Mouse (Mus musculus) stomach, embryonic 16.5 days (tissue): ENCODE measurements around the gene Arid3b. TPM values are rescaled to one million over a fixed set of nuclear protein-coding genes. Genes with fewer than 3 reads are reported as not detected.

ENCODE experiments used
- ATAC-seq: fragments of 200-750 bp; cut with Nextera tagmentation; 2 replicates; pipeline ENCODE4 v1.8.0; 2017; ENCODE audit warnings: moderate number of reproducible peaks, moderate TSS enrichment; ENCODE audit not compliant: insufficient read depth, low FRiP score
- H3K27ac ChIP-seq: fragments of 300-500 bp; sonication (generic); 2 replicates; pipeline ENCODE4 v1.5.1; 2014; ENCODE audit warnings: low read length
- H3K27me3 ChIP-seq: fragments of 300-500 bp; sonication (generic); 2 replicates; pipeline ENCODE4 v1.6.1; 2014; ENCODE audit warnings: low read length, control low read depth, mixed read lengths; ENCODE audit not compliant: control insufficient read depth, insufficient read depth
- H3K36me3 ChIP-seq: fragments of 300-500 bp; sonication (generic); 2 replicates; pipeline ENCODE4 v1.6.1; 2014; ENCODE audit warnings: low read length; ENCODE audit not compliant: control insufficient read depth, insufficient read depth
- H3K4me1 ChIP-seq: fragments of 300-500 bp; sonication (generic); 2 replicates; pipeline ENCODE4 v1.6.1; 2014; ENCODE audit warnings: low read length, control low read depth, mixed read lengths; ENCODE audit not compliant: control insufficient read depth, insufficient read depth
- H3K4me2 ChIP-seq: fragments of 300-500 bp; sonication (generic); 2 replicates; pipeline ENCODE4 v1.6.1; 2014; ENCODE audit warnings: low read depth, low read length, mixed read lengths
- H3K4me3 ChIP-seq: fragments of 300-500 bp; sonication (generic); replicated peaks from 2 replicates; pipeline ENCODE4 v1.5.1; 2014; ENCODE audit warnings: mild to moderate bottlenecking, low read length
- H3K9ac ChIP-seq: fragments of 300-500 bp; sonication (generic); 2 replicates; pipeline ENCODE4 v1.6.1; 2014; ENCODE audit warnings: low read length
- H3K9me3 ChIP-seq: fragments of 300-500 bp; sonication (generic); replicated peaks from 2 replicates; pipeline ENCODE4 v1.6.1; 2016; ENCODE audit warnings: low read length, control low read depth; ENCODE audit not compliant: control insufficient read depth
- WGBS: fragments of 180-500 bp; shearing (Covaris S2); extraction: QIAGEN DNeasy Blood & Tissue Kit; methylation state at CpG from one replicate; pipeline ENCODE4 v1.1.7; 2014; 5-methylcytosine and 5-hydroxymethylcytosine counted together
- polyA plus RNA-seq: library from polyadenylated mRNA; unstranded; fragments of >200 nt; fragmentation: Nextera tagmentation; extraction: Ambion mirVana; gene quantifications from 2 replicates; pipeline ENCODE4 v1.2.1, GENCODE M21; 2015

Gene Arid3b
- polyA plus RNA-seq, 1 experiment from 2014 or later = 4.5 TPM

DNA sequence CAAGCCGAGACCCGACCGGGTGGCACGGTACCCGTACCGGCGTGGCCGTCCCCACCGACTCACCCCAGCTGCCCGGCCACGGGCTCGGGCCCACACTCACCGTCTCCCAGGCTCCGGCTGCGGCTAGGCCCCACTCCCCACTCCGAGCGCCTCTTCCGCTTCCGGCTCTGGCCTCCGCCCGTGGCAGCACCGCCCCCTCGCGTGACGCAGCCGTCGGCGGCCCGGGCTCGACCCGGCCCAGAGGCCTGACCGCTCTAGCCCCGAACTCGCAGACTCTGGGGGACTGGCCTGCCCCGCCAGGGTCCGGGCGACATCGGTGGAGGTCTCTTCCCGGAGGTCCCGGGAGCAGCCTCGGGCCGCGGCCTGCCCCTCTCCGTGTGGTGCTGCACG, 71.6 kb downstream of the Arid3b start:
- peak overlapping the region; percentile 80 for H3K4me3 ChIP-seq
- peak overlapping the region; percentile 98 for H3K9ac ChIP-seq
- H3K4me1 ChIP-seq = peaks cover 33% of the 10 kb centered on the region
- H3K27ac ChIP-seq = peak overlapping the region; percentile 98
- H3K4me2 ChIP-seq = peak overlapping the region; percentile 97
- H3K36me3 ChIP-seq = peaks cover 4% of the 10 kb centered on the region; the same call in 1 of the 2 replicates
- no peaks in the 10 kb centered on the region for H3K27me3 ChIP-seq
- H3K9me3 ChIP-seq = no peaks in the 10 kb centered on the region
- ATAC-seq = peak; percentile 95
- WGBS = 0% methylated on average over 45 of the region's 45 CpGs

DNA sequence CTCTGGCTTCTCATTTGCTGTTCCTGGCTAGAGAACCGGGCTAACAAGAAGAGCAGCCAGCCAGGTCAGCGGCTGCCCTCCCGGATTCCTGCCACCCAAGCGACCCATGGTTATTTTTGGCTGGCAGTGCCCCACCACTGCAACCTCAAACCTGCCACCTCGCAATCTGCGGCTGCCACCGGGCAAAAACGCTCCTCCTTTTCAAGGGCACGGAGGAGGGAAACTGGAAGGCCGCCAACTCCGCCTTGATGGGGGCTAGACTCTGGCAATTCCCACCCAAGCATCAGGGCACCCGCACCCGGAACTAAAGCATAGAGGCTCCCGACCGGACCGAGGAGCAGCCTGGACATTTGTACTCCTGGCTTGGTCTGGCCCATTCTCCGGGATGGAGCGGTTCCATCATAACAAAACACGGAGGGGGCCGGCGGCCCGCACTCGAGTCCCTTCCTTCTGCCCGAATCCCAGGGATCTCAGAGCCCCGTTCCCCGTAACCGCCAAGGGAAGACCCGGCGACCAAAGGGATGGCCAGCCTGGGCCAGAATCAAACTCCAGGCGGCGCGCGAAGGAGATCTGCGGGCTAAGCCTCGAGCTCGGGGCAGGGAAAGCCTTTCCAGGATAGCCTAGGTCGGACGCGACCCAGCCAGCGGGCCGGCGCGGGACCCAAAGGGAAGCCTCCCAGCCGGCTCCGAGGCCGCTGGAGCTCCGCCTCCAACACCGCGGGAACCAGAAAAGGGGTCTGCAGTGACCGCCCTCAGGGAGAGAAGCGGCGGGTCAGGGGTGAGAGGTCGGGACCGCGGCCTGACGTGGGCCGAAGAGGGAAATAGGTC, 72.2 kb downstream of the Arid3b start:
- H3K9ac ChIP-seq = peak overlapping the region; percentile 98
- H3K27me3 ChIP-seq = no peaks in the 10 kb centered on the region
- H3K36me3 ChIP-seq = peaks cover 4% of the 10 kb centered on the region; the same call in 1 of the 2 replicates
- H3K27ac ChIP-seq = peak overlapping the region; percentile 98
- WGBS = under 1% methylated on average over 57 of the region's 57 CpGs
- H3K4me1 ChIP-seq = peaks cover 33% of the 10 kb centered on the region
- H3K4me3 ChIP-seq = peak overlapping the region; percentile 80
- peak; percentile 66 for ATAC-seq
- H3K9me3 ChIP-seq = no peaks in the 10 kb centered on the region
- H3K4me2 ChIP-seq = peak overlapping the region; percentile 97

DNA sequence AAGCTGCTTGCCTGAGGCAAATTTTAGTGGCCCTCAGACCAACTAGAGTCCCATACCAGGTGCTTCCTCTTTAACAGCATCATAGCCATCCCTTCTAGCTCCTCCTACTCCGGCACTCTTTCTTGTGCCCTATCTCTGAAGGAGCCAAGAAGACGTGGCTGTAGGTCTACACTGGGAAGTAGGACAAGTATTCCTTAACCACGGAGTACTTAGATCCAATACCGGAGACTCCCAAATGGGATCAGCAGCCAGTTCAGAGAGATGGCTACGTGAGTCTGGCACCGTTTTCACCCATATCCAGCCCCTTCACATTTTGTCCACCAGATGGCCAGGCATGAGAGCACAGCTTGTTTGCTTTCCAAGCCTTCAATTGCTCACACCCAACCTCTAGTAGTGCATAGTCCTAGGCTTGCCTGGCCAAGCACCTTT, 74.0 kb downstream of the Arid3b start:
- Histone ChIP-seq H3K27me3 (no peaks in the 10 kb centered on the region), H3K4me3 (no peak overlapping the region), H3K27ac (no peak overlapping the region), H3K9ac (peak overlapping the region; percentile 36; the same call in 1 of the 2 replicates), H3K9me3 (no peaks in the 10 kb centered on the region), H3K4me2 (peak overlapping the region; percentile 1; the same call in 1 of the 2 replicates), H3K4me1 (peaks cover 33% of the 10 kb centered on the region), H3K36me3 (peaks cover 4% of the 10 kb centered on the region; the same call in 1 of the 2 replicates)
- 46% methylated on average over 6 of the region's 6 CpGs for WGBS
- ATAC-seq = no peak

DNA sequence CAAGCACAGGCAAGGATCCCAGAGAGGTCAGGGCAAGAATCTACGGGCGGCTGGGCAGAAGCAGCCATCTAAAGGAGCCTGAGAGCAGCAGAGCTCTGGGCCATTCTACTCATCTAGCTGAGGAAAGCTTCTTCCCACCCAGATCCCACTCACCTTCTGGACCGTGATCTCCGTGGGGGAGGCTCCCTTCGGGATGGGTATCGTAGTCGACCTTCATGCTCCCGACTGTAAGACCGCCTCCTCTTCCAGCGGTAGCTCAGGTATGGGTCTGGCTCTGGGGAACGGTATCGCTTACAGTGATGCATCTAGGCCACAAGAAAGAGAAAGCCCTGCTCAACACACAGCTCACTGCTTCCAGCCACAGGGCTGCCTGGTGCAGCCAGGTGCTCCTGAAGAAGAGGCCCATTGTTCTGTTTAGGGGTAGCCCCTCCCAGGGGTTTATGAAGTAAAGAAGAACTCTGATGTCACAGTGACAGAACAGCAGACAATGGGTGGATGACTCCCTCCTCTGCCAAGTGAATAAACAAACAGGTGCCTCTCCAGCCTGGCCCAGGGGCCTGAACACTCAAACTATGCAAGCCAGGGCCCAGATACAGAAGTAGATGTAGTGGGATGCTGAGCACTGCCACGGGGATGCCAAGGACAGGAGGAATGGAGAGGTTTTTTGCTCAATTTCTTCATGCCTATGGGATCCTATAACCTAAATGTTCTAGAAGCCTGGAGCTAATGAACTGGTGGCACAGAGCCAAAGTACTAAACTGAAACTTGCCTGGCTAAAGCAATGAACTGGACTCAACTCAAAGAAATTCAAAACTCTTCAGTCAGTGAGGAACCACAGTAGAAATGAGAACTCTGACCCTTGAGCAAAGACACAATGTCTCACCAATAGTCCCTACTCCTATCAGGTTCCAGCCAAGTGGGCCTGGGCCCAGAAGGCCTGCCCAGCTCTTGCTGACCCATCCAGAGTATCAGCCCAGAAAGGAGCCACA, 74.7 kb downstream of the Arid3b start:
- Histone ChIP-seq H3K27ac (no peak overlapping the region), H3K9ac (peak overlapping the region; percentile 36; the same call in 1 of the 2 replicates), H3K4me2 (peak overlapping the region; percentile 1; the same call in 1 of the 2 replicates), H3K9me3 (no peaks in the 10 kb centered on the region), H3K36me3 (peaks cover 7% of the 10 kb centered on the region), H3K4me3 (no peak overlapping the region), H3K4me1 (peaks cover 33% of the 10 kb centered on the region), H3K27me3 (no peaks in the 10 kb centered on the region)
- 92% methylated on average over 13 of the region's 13 CpGs for WGBS
- no peak for ATAC-seq

DNA sequence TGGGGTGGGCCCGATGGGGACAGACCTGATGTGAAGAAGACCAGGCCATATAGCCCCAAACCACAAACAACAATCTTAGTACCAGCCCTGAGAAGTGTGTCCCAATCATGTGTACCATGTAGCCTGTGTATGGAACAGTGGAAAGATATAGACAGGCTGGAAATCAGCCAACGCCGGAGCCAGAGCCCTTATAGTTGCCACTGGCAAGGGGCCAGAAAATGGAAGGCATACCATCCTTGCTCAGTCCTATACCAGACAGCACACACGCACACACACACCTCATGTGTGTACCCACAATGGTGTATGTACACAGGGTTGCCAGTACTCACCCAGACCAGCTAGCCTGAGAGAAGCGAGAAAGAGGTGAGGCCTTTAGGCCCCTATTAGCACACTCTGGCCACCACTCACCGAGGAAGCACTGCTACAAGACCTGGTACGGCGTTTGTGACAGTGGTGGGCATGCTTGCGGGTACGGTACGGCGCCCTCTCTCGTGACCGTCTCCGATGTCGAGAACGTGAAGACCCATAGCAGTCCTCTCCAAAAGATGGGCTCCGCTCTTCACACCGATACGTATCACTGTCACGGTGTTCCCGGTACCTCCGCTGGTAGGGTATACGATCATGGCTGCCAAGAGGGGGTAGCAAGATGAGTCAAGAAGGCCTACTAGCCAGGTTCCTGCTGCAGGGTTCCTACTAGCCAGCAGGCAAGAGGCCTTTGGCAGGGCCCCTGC, 76.0 kb downstream of the Arid3b start:
- 94% methylated on average over 24 of the region's 24 CpGs for WGBS

DNA sequence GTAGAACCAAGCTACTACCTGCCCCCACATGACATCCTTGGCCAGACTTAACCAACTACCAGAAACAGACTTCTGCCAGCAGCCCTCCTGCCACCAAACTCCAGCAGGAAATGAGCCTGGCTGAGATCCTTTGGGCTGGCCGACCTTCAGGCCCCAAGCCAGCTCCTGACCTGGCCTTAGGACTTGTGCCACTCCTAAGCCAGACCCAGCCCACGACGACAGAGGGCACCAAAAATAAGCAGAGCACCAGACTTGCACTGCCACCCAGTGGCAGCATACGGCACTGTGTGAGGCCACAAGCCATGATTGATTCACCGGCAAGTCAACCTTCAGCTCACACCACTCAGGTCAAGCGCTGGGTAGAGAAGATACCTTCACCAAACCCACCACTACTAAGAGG, 77.3 kb downstream of the Arid3b start:
- 21% methylated on average over 6 of the region's 6 CpGs for WGBS
- Histone ChIP-seq H3K9ac (no peak overlapping the region), H3K36me3 (peaks cover 16% of the 10 kb centered on the region), H3K27me3 (no peaks in the 10 kb centered on the region), H3K27ac (no peak overlapping the region), H3K9me3 (no peaks in the 10 kb centered on the region), H3K4me1 (peaks cover 26% of the 10 kb centered on the region), H3K4me3 (no peak overlapping the region), H3K4me2 (no peak overlapping the region)
- ATAC-seq = no peak

More for the DNA sequence above, 76.0 kb downstream of the Arid3b start:
- H3K36me3 ChIP-seq = peaks cover 9% of the 10 kb centered on the region
- H3K9me3 ChIP-seq = no peaks in the 10 kb centered on the region
- no peak for ATAC-seq
- H3K4me1 ChIP-seq = peaks cover 26% of the 10 kb centered on the region
- no peaks in the 10 kb centered on the region for H3K27me3 ChIP-seq
- H3K9ac ChIP-seq = no peak overlapping the region
- H3K4me3 ChIP-seq = no peak overlapping the region
- no peak overlapping the region for H3K4me2 ChIP-seq
- H3K27ac ChIP-seq = no peak overlapping the region

DNA sequence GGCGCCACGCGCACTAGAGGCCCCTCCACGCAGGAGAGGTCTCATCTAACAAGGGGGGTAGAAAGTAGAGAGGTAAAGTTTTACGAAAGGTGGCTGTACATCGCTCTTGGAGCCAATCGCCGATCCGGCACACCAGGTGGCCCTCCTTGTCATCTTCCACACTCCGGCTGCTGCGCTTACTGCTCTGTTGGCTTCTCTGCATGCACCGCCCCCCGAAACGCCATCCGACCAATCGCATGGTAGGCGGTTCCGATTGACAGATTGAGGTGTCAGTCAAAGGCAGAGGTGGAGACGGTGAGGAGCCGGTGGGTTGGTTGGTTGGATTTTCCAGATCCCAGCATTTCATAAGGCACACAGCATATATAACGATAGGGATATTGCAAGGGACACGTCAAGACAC, 78.1 kb downstream of the Arid3b start:
- 92% methylated on average over 22 of the region's 22 CpGs for WGBS

DNA sequence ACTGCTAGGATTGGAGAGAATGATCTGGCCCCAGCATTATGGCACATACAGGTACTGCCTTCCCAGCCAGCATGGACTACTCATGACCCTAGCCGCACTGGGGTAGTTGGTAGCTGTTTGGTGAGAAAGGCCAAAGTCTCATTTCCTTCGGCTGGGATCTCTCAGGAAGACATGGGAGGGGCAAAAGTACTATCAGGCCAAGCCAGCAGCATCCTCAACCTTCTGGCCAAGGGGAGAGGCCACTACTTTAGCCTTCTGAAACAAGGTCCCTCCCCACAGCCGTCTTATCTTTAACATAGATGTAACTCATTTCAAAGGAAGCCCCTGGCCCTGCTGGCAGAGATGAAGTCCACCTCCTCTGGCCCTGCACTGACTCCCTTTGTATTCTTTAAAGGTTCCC, 79.0 kb downstream of the Arid3b start:
- Histone ChIP-seq H3K36me3 (peaks cover 30% of the 10 kb centered on the region), H3K4me3 (no peak overlapping the region), H3K27ac (no peak overlapping the region), H3K4me1 (peaks cover 10% of the 10 kb centered on the region), H3K9ac (no peak overlapping the region), H3K4me2 (no peak overlapping the region), H3K27me3 (no peaks in the 10 kb centered on the region), H3K9me3 (no peaks in the 10 kb centered on the region)
- 76% methylated on average over 3 of the region's 3 CpGs for whole genome bisulfite sequencing
- no peak for ATAC-seq

More for the DNA sequence above, 78.1 kb downstream of the Arid3b start:
- H3K9ac ChIP-seq = no peak overlapping the region
- H3K27ac ChIP-seq = no peak overlapping the region
- no peak overlapping the region for H3K4me3 ChIP-seq
- H3K9me3 ChIP-seq = no peaks in the 10 kb centered on the region
- no peak overlapping the region for H3K4me2 ChIP-seq
- H3K4me1 ChIP-seq = peaks cover 19% of the 10 kb centered on the region
- no peaks in the 10 kb centered on the region for H3K27me3 ChIP-seq
- peaks cover 24% of the 10 kb centered on the region for H3K36me3 ChIP-seq
- ATAC-seq = no peak
